Mouse (Mus musculus) myocyte (in vitro differentiated cells): ENCODE measurements around the gene Prrt1.

Experiments used
- MAX ChIP-seq: IDR thresholded peaks from one replicate; pipeline ENCODE4 v1.6.1; 2011; ENCODE audit warnings: low read depth, mild to moderate bottlenecking, control low read depth
- POLR2A ChIP-seq: IDR thresholded peaks from one replicate; pipeline ENCODE4 v1.6.1; 2011; ENCODE audit warnings: low read depth, mild to moderate bottlenecking, control low read depth, moderate library complexity; ENCODE audit not compliant: insufficient read length
- POLR2AphosphoS2 ChIP-seq: IDR thresholded peaks from one replicate; pipeline ENCODE4 v1.6.1; 2011; ENCODE audit warnings: low read depth, control low read depth; ENCODE audit not compliant: insufficient read length
- USF1 ChIP-seq: IDR thresholded peaks from one replicate; pipeline ENCODE4 v1.6.1; 2011; ENCODE audit warnings: low read depth, mild to moderate bottlenecking, control low read depth, moderate library complexity

GRCm38 (mm10) chr17:34652985-34653384, 23.7 kb downstream of the Prrt1 start:
- TF ChIP-seq POLR2A, result no peak
- no peak for TF ChIP-seq MAX
- TF ChIP-seq POLR2AphosphoS2, result no peak
- no peak for TF ChIP-seq USF1
